Mouse (Mus musculus) liver, embryonic 12.5 days (tissue): ENCODE data around the gene Bhlhe41. TPM values are rescaled to one million over a fixed set of nuclear protein-coding genes. Genes with fewer than 3 reads are reported as not detected.
A peak's percentile ranks its signal among the peaks of the same experiment; 100 is the strongest.

Experiments used
- ATAC-seq: fragments of 200-750 bp; cut with Nextera tagmentation; 2 replicates; pipeline ENCODE4 v1.8.0; 2017; ENCODE audit warnings: moderate number of reproducible peaks, mild to moderate bottlenecking, moderate library complexity
- H3K27ac ChIP-seq: fragments of 300-500 bp; sonication (generic); 2 replicates; pipeline ENCODE4 v1.5.1; 2016; ENCODE audit warnings: mild to moderate bottlenecking
- H3K27me3 ChIP-seq: fragments of 300-500 bp; sonication (generic); replicated peaks from 2 replicates; pipeline ENCODE4 v1.6.1; 2016; ENCODE audit warnings: mild to moderate bottlenecking, moderate library complexity
- H3K36me3 ChIP-seq: fragments of 300-500 bp; sonication (generic); 2 replicates; pipeline ENCODE4 v1.6.1; 2016; ENCODE audit warnings: mild to moderate bottlenecking, moderate library complexity
- H3K4me1 ChIP-seq: fragments of 300-500 bp; sonication (generic); 2 replicates; pipeline ENCODE4 v1.6.1; 2016
- H3K4me2 ChIP-seq: fragments of 300-500 bp; sonication (generic); 2 replicates; pipeline ENCODE4 v1.6.1; 2016; ENCODE audit warnings: mild to moderate bottlenecking, moderate library complexity
- H3K4me3 ChIP-seq: fragments of 300-500 bp; sonication (generic); 2 replicates; pipeline ENCODE4 v1.5.1; 2016; ENCODE audit warnings: mild to moderate bottlenecking, moderate library complexity
- H3K9ac ChIP-seq: fragments of 300-500 bp; sonication (generic); 2 replicates; pipeline ENCODE4 v1.6.1; 2016; ENCODE audit warnings: mild to moderate bottlenecking, moderate library complexity
- H3K9me3 ChIP-seq: fragments of 300-500 bp; sonication (generic); replicated peaks from 2 replicates; pipeline ENCODE4 v1.6.1; 2016; ENCODE audit warnings: mild to moderate bottlenecking, moderate library complexity
- WGBS: fragments of 180-500 bp; shearing (Covaris S2); methylation state at CpG from one replicate; pipeline ENCODE4 v1.1.7; 2016; ENCODE audit not compliant: insufficient replicate concordance; 5-methylcytosine and 5-hydroxymethylcytosine counted together
- polyA plus RNA-seq: library from polyadenylated mRNA; unstranded; fragments of >200 nt; fragmentation: Nextera tagmentation; extraction: Ambion mirVana; gene quantifications from 2 replicates; pipeline ENCODE4 v1.2.1, GENCODE M21; 2016

The Bhlhe41 gene
- polyA plus RNA-seq, 1 experiment from 2014 or later = 0.15 TPM

DNA sequence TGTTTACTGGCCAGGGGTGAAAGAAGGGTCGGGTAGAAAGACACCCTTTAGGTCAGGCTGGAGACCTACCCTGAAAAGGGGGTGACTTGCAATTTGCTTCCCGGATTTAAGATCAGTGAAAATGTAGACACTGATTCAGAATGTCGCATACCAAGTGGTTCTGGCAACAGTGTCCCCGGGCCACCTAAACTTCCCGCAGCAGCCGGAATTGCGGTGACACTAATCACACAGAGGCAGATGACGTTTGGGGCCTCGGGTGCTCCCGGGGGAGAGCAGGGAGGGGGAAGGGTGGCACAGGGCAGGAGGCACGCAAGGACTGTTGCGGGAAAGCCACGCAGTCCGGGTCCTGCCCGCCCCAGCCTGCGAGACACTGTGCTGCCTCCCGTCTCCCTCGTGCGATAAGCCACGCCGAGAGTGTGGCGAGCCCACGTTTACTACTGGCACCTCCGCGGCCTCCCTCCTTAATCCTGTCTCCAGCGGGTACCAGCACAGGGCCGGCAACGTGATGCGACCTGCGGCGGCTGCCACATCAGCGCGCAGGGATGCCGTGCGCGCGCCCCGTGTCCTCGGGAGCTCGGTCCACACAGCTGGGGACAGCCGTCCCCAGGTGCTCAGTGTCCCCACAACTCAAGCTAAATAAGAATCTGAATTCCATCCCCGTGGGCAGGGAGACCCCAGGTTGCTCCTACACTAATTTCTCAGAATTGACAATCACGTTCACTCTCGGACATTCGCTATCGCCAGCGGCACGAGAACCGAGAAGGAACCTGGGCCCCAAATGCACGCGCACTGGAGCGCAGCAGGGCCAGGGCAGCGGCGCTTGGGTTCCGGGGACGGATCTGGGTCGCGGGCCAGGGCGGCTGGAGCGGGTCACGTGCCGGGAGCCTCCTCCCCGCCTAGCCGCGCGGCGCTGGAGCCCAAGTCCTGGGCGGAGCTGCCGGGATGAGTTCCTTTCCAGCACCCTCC lies 811 bp upstream of the Bhlhe41 start:
- WGBS = under 1% methylated on average over 69 of the region's 69 CpGs
- 0 out of 2 replicates have a peak, but pooled peaks have one; percentile 8 for ATAC-seq
- peak overlapping the region; percentile 66 for H3K4me2 ChIP-seq
- H3K4me1 ChIP-seq = peaks cover 27% of the 10 kb centered on the region
- H3K36me3 ChIP-seq = no peaks in the 10 kb centered on the region
- H3K27me3 ChIP-seq = peaks cover 94% of the 10 kb centered on the region
- peak overlapping the region; percentile 50 for H3K4me3 ChIP-seq
- no peaks in the 10 kb centered on the region for H3K9me3 ChIP-seq
- no peak overlapping the region for H3K27ac ChIP-seq
- peak overlapping the region; percentile 12; the same call in 1 of the 2 replicates for H3K9ac ChIP-seq

DNA sequence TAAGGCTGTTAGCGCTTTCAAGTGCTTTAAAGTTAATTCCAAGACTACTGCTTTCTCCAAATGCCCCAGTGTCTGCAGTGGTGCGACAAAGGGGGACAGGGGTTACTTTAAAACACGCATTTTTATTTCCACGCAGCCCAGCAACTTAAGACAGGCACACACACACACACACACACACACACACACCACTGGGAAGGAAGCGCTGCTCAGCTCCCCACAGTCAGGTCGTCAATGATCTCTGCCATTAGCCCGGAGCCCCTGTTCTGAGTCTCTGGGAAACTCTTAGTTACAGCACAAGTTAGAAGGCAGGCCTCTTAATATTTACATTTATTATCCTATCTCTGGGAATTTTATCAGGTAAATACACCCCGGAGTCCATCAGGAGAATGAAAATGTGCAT lies 1.2 kb downstream of the Bhlhe41 start:
- H3K4me2 ChIP-seq = peak overlapping the region; percentile 80; the same call in 1 of the 2 replicates
- H3K4me1 ChIP-seq = peaks cover 27% of the 10 kb centered on the region
- H3K36me3 ChIP-seq = no peaks in the 10 kb centered on the region
- no peak for ATAC-seq
- H3K27me3 ChIP-seq = peaks cover 86% of the 10 kb centered on the region
- H3K9me3 ChIP-seq = no peaks in the 10 kb centered on the region
- H3K27ac ChIP-seq = no peak overlapping the region
- no peak overlapping the region for H3K9ac ChIP-seq
- H3K4me3 ChIP-seq = peak overlapping the region; percentile 54; the same call in 1 of the 2 replicates
- 3% methylated on average over 8 of the region's 8 CpGs for WGBS

DNA sequence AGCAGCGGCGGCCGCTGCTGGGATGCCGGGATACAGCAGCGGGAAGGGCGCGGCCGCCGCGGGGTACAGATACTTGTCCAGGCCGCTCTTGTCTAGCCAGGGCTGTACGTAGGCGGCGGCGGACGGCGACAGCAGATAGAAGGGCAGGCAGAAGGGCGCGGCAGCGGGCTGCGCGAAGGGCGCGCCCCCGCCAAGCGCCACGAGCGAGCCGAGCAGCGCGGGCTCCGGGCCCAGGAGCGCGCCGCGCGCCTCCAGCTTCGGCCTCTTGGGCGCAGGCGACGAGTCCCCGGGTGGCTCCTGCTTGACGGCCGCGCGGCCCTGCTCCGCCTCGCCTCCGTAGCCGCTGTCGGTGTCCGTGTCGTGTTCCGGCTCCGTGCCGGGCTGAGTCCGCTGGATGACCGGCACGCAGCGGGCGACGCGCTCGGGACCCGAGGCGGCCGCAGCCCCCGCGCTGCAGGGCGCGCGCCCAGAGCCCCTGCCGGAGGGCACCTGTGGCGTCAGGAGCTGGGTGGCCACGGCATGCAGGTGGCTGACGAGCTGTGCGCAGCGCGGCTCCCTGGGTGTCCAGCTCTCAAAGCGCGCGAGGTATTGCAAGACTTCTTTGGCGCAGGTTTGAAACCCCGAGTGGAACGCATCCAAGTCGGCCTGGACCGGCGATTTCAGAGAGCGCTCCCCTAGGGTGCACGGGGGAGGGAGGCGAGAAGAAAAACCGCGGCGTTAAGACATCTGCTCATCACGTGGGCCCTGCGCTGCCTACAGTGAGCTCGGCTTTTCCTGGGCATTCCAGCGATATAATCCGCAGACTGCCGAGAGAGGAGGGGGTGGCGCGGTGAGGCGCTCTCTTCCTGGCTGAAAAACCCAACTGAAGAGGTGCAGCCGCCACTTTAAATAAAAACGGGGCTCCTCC lies 2.0 kb downstream of the Bhlhe41 start:
- peaks cover 27% of the 10 kb centered on the region for H3K4me1 ChIP-seq
- WGBS = under 1% methylated on average over 102 of the region's 105 CpGs
- peak overlapping the region; percentile 80 for H3K4me2 ChIP-seq
- ATAC-seq = peak; percentile 54
- no peaks in the 10 kb centered on the region for H3K36me3 ChIP-seq
- peaks cover 77% of the 10 kb centered on the region for H3K27me3 ChIP-seq
- 0 out of 2 replicates have a peak overlapping the region, but pooled peaks have one; percentile 27 for H3K9ac ChIP-seq
- H3K27ac ChIP-seq = no peak overlapping the region
- peak overlapping the region; percentile 54 for H3K4me3 ChIP-seq
- no peaks in the 10 kb centered on the region for H3K9me3 ChIP-seq

DNA sequence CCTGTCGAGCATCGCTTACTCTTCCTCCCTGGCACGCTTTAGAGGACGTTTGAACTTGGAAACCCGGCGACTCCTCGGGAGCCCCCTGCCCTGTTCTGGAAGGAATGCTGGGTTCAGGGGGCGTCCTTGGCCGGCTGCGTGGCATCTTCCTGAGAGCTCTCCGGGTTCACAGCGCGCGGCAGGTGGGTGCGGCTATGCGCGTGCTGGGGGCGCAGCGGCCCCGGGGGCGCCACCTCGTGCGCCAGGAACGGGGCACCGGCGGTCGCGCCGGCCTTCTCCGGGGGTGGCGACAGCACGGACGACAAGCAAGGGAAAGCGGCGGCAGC lies 2.7 kb downstream of the Bhlhe41 start:
- Histone ChIP-seq H3K4me3 (peak overlapping the region; percentile 54), H3K27ac (no peak overlapping the region), H3K4me1 (peaks cover 27% of the 10 kb centered on the region), H3K36me3 (no peaks in the 10 kb centered on the region), H3K4me2 (peak overlapping the region; percentile 80), H3K9me3 (no peaks in the 10 kb centered on the region), H3K9ac (no peak overlapping the region), H3K27me3 (peaks cover 71% of the 10 kb centered on the region)
- 4% methylated on average over 35 of the region's 35 CpGs for WGBS
- no peak for ATAC-seq

DNA sequence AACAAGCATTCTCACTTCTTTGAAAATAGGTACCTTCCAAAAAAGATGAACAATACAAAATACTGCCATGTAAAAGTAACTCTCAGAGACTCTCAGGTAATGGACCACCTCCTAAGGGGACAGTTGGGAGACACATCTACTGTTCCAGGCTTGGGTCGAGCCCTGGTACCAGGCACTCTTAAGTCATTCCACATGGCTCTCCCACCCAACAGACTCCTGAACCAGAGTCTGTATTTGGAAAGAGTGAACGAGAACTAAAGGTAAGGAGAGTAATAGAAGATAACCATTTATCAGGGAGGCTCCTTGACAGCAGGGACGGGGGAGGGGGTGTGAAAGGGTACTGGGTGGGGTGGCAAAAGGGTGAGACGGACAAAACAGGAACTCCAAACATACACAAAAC lies 3.0 kb downstream of the Bhlhe41 start:
- WGBS = 11% methylated on average over 4 of the region's 4 CpGs
- Histone ChIP-seq H3K4me3 (peak overlapping the region; percentile 54; the same call in 1 of the 2 replicates), H3K27ac (no peak overlapping the region), H3K36me3 (no peaks in the 10 kb centered on the region), H3K4me1 (peaks cover 27% of the 10 kb centered on the region), H3K9me3 (no peaks in the 10 kb centered on the region), H3K9ac (no peak overlapping the region), H3K27me3 (peaks cover 68% of the 10 kb centered on the region), H3K4me2 (peak overlapping the region; percentile 80)
- no peak for ATAC-seq

DNA sequence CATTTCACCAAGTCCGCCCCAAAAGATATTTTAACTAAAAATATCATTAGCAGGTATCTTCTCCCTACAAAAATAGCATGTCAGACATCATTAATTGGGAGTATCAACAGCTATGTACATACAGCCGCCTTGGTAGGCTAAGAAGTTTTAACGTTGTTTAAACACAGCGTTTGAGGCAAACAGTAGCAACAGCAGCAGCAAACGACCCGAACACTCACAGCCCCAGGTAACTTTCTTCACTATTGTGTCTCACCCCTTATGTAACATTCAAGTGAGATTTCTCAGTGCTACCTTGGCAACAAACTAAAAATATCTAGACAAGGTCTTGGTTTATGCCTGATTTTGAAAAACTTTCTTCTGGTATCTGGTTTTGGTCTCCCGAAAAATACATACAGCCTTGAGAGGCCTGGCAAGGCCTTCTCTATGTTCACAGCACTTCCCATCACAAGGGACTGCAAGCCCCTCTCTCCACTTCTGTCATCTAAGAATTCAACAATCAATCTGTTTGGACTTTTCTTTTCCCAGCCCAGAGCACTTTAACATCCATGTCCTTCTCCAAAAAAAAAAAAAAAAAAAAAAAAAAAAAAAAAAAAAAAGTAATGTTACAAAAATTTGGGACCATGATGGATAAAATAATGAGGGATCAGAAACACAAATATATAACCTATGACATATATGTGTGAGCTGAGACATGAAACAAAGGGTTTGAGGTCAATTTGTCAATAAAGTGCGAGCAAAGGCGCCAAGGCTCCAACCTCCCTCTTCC lies 3.7 kb downstream of the Bhlhe41 start:
- Histone ChIP-seq H3K9me3 (no peaks in the 10 kb centered on the region), H3K4me1 (peaks cover 27% of the 10 kb centered on the region), H3K4me2 (no peak overlapping the region), H3K4me3 (no peak overlapping the region), H3K9ac (no peak overlapping the region), H3K27me3 (peaks cover 61% of the 10 kb centered on the region), H3K36me3 (no peaks in the 10 kb centered on the region), H3K27ac (no peak overlapping the region)
- 68% methylated on average over 9 of the region's 9 CpGs for WGBS
- no peak for ATAC-seq

DNA sequence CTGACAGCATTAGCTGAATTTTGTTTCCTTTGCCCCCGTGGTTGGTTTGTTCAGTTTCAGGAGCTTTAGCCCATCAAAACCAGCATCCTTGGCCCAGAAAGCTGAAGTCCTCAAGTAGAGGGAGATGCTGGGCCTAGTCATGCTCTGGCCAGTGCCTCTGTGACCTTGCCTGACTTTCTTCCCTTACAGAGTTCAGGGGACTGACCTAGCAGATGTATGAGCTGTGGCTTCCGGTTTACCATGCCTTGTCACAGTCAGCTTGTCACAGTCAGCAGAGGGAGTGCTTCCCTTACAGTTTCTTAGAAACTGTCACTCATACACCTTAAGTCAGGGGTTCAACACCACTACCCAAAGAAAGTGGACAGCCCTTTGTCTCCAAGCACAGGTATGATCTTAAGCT lies 5.0 kb downstream of the Bhlhe41 start:
- H3K9me3 ChIP-seq = no peaks in the 10 kb centered on the region
- no peaks in the 10 kb centered on the region for H3K36me3 ChIP-seq
- no peak overlapping the region for H3K27ac ChIP-seq
- no peak overlapping the region for H3K9ac ChIP-seq
- no peak overlapping the region for H3K4me3 ChIP-seq
- H3K4me2 ChIP-seq = no peak overlapping the region
- WGBS = 18% methylated on average over 2 of the region's 2 CpGs
- H3K4me1 ChIP-seq = peaks cover 31% of the 10 kb centered on the region
- H3K27me3 ChIP-seq = peaks cover 48% of the 10 kb centered on the region
- no peak for ATAC-seq

DNA sequence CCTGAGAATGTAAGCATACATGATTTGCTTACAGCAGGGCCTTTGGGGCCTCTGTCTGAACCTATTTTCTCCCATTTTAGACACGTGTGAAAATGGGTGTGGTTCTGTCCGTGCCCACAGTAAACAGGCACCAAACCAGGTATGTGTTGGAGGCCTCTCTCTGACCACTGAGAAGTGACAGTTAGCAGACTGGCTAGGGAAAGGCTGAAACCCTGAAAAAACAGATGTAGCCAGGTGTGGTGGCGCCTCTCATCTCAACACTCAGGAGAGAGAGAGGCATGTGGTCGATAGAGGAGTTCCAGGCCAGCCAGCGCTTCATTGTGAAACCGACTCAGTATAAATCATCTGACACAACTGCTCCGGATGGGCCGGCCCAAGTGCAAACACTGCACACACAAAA lies 6.9 kb downstream of the Bhlhe41 start:
- ATAC-seq = no peak
- 62% methylated on average over 8 of the region's 8 CpGs for WGBS
- H3K4me2 ChIP-seq = no peak overlapping the region
- H3K27me3 ChIP-seq = peaks cover 28% of the 10 kb centered on the region
- no peak overlapping the region for H3K4me3 ChIP-seq
- H3K9me3 ChIP-seq = no peaks in the 10 kb centered on the region
- H3K27ac ChIP-seq = no peak overlapping the region
- peaks cover 25% of the 10 kb centered on the region for H3K4me1 ChIP-seq
- H3K9ac ChIP-seq = no peak overlapping the region
- no peaks in the 10 kb centered on the region for H3K36me3 ChIP-seq

DNA sequence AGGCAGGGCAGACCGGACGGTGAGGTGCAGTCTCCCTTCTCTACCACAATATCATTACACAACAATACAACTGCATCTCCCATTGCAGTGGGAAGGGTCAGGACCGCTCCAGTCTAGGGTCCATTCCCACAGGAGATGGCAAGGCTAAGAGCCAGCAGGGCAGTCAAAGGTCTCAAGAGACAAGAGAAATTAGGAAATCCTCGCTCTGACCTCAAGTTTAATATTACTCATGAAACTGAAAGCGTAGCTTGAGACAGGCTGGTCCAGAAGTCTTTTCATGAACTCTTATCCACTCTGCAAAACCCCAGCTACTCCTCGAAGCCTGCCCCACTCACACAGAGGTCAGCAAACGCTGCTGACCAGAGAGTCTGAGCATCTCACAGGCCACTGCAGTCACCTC lies 7.9 kb downstream of the Bhlhe41 start:
- Histone ChIP-seq H3K4me3 (no peak overlapping the region), H3K9ac (no peak overlapping the region), H3K4me2 (no peak overlapping the region), H3K36me3 (no peaks in the 10 kb centered on the region), H3K9me3 (no peaks in the 10 kb centered on the region), H3K27ac (no peak overlapping the region), H3K4me1 (peaks cover 16% of the 10 kb centered on the region), H3K27me3 (peaks cover 19% of the 10 kb centered on the region)
- 76% methylated on average over 7 of the region's 7 CpGs for WGBS
- ATAC-seq = no peak

DNA sequence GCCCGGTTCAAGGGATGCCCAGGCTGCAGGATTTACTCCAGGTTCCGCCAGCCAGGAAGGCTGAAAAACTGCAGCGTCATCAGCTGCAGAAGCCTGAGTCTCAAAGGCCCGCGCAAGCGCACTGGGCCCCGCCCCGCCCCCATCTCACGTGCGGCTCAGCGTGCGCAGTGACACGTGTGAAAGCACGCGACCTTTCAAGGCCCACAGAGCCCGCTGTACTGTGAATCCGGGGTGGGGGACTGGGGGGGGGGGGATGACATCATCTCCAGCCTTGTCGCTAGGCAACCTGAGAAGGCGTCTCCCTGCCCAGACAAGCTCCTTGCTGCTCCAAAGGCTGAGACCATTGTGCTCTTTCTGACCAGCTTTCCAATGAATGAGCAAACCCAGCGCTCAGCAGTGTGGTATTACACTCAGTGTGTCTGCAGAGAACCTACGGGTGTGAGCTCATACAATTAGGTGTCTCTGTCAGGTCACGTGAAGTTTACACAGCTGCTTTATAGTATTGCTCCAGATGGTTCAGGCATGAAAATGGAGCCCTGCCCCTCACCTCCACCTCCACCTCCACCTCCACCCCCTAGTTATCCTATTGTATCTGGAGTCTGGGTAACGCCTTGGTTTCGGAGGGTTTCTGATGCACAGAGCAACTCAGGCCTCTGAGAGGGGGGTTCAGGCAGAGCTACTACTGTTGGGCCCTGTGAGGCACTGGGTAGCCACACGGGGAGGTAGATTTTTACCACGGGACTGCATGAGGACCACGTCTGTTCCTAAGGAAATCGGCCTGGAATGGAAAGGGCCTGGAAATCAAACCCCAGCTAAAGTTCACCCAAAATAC lies 9.4 kb downstream of the Bhlhe41 start:
- Histone ChIP-seq H3K9me3 (no peaks in the 10 kb centered on the region), H3K4me3 (peak overlapping the region; percentile 17; the same call in 1 of the 2 replicates), H3K36me3 (no peaks in the 10 kb centered on the region), H3K4me1 (peaks cover 14% of the 10 kb centered on the region), H3K27ac (no peak overlapping the region), H3K27me3 (0 out of 2 replicates have a peak, but pooled peaks cover 7% of the 10 kb centered on the region), H3K4me2 (peak overlapping the region; percentile 56), H3K9ac (no peak overlapping the region)
- peak; percentile 72 for ATAC-seq
- WGBS = 18% methylated on average over 28 of the region's 28 CpGs

DNA sequence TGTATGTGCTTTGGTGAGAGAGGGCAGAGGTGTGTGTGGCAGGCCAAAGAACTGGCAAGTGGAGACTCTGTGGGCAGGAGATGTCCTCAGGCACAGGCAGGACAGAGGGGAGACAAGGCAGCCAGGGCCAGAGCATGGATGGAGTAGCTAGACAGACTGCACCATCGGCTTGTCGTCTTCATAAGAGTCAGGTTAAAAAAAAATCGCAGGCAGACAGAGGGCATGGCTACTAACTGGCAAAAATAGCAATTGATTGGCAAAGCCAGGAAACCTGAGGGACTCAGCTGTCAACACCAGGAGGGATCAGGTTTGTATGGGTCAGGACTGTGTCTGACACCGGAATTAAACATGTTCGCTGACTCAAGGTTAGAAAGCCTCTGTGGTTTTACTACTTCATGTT lies 10.6 kb downstream of the Bhlhe41 start:
- Histone ChIP-seq H3K27ac (no peak overlapping the region), H3K4me1 (peaks cover 14% of the 10 kb centered on the region), H3K9ac (no peak overlapping the region), H3K4me2 (no peak overlapping the region), H3K4me3 (no peak overlapping the region), H3K36me3 (no peaks in the 10 kb centered on the region), H3K9me3 (no peaks in the 10 kb centered on the region), H3K27me3 (no peaks in the 10 kb centered on the region)
- ATAC-seq = no peak
- 65% methylated on average over 5 of the region's 5 CpGs for WGBS
